ENCODE assay signal across 13 mouse cellular contexts in genomic region chr9:118994524-118995227, GRCm38 (mm10). TPM values are rescaled to one million over a fixed set of nuclear protein-coding genes. Genes with fewer than 3 reads are reported as not detected.
DNase-seq lines count a peak whose midpoint lies in the region; ATAC-seq lines count a peak whose summit lies in the region.
"Had no signal": no experiment of that assay in that cellular context is flagged by ENCODE, and none has a peak within 500 bp of the region (broad histone marks: within the 10 kb centered on the region; RNA-seq: fewer than 3 reads in every experiment).

No protein-coding gene starts in this region.

- no peak overlapping the region for H3K4me2 ChIP-seq in kidney, embryonic 16.5 days (replicated peaks; ENCODE audit: low read depth, low read length)
- H3K4me2 ChIP-seq: hindbrain, embryonic 12.5 days; midbrain, embryonic 11.5 days had no signal

- WGBS in kidney, embryonic 16.5 days: 68% methylated on average over 12 of the region's 12 CpGs

- DNase-seq in adrenal gland, adult 2 months: peak; percentile 14
- no peak for DNase-seq in adrenal gland, postnatal 36 days
- DNase-seq in kidney, postnatal 14 days: no peak
- peak; percentile 24 for DNase-seq in thymus, postnatal 4 days
- no peak for DNase-seq in thymus, postnatal 14 days
- no peak for DNase-seq in thymus, postnatal 10 days (ENCODE audit: low spot score in 2 of 2)
- DNase-seq in left cerebral cortex, postnatal 36 days (ENCODE audit: low spot score in 2 of 2): no peak
- DNase-seq: forebrain, postnatal 0 days; spleen, adult 18-20 months had no signal

- intact Hi-C loops in left cerebral cortex, postnatal 36 days (cut with DNase I): loop anchor here (5.0 kb wide), 1 partner anchor 67 kb away; the partner anchor contains the start of gene Ctdspl

- 0 out of 2 replicates have a peak overlapping the region, but pooled peaks have one; percentile 17 for H3K9ac ChIP-seq in kidney, embryonic 16.5 days (replicated peaks; ENCODE audit: low read length)
- H3K9ac ChIP-seq: forebrain, postnatal 0 days; hindbrain, embryonic 12.5 days had no signal

- no peaks in the 10 kb centered on the region for H3K27me3 ChIP-seq in kidney, embryonic 16.5 days (ENCODE audit: insufficient read depth, low read length)
- H3K27me3 ChIP-seq: hindbrain, embryonic 12.5 days had no signal

- no peak overlapping the region for H3K4me3 ChIP-seq in kidney, embryonic 16.5 days (ENCODE audit: low read length)
- H3K4me3 ChIP-seq: hindbrain, embryonic 12.5 days had no signal

- H3K4me1 ChIP-seq in kidney, embryonic 16.5 days (ENCODE audit: insufficient read depth, low read length): peaks cover 37% of the 10 kb centered on the region

- H3K27ac ChIP-seq in kidney, embryonic 16.5 days (ENCODE audit: low read length): peak overlapping the region; percentile 41; the same call in 1 of the 2 replicates
- H3K27ac ChIP-seq: hindbrain, embryonic 12.5 days had no signal

- no peaks in the 10 kb centered on the region for H3K36me3 ChIP-seq in kidney, embryonic 16.5 days (ENCODE audit: insufficient read depth, low read length)
- H3K36me3 ChIP-seq: G1E; hindbrain, embryonic 12.5 days had no signal

- H3K9me3 ChIP-seq in kidney, embryonic 16.5 days (ENCODE audit: low read length): no peaks in the 10 kb centered on the region
- H3K9me3 ChIP-seq: hindbrain, embryonic 12.5 days had no signal

- ATAC-seq in kidney, embryonic 16.5 days (ENCODE audit: low FRiP score, low TSS enrichment): no peak
- ATAC-seq: forebrain, postnatal 0 days had no signal

RNA-seq across cellular contexts. Expression of gene Vill, which starts 57.9 kb away (rescaled TPM):
- total RNA-seq in adrenal gland, adult 2 months (2021): 1 to 10 TPM; 1.5 to 2.0 TPM
- polyA plus RNA-seq in adrenal gland, adult 2 months (2012; rRNA removed): 3.4 and 4.2 TPM in 2 replicates
- total RNA-seq in adrenal gland, postnatal 36 days (2021): 1 to 10 TPM in 1 of 2 experiments, under 1 TPM in 1; 0.66 to 1.4 TPM
- polyA plus RNA-seq in kidney, embryonic 16.5 days (2015; fragmentation: Nextera tagmentation; extraction: Ambion mirVana): 53.7 and 56.3 TPM in 2 replicates
- 1 to 10 TPM; 5.1 to 9.6 TPM for total RNA-seq in left cerebral cortex, postnatal 36 days (2021)
- total RNA-seq: G1E had no signal
- polyA plus RNA-seq: G1E had no signal

Comparison
In these comparisons a context has a peak if more than half of its experiments do, and no peak if none do; other contexts are left out.
1. DNase-seq: peak in adrenal gland, adult 2 months (single experiment) and thymus, postnatal 4 days (single experiment); none in adrenal gland, postnatal 36 days (0 of 2), kidney, postnatal 14 days (single experiment), thymus, postnatal 14 days (single experiment), thymus, postnatal 10 days (0 of 2) and left cerebral cortex, postnatal 36 days (0 of 2).